Mouse (Mus musculus) splenic B cell, adult 2 months (primary cell): ENCODE data around the gene Rnf223.

Experiments
- DNase-seq: peaks from one replicate; pipeline ENCODE4 v3.0.0-alpha.2; 2011; ENCODE audit warnings: low read depth, low spot score
- H3K27me3 ChIP-seq: 2 replicates; pipeline ENCODE4 v1.6.1; 2012; ENCODE audit warnings: mild to moderate bottlenecking, low read length, moderate library complexity, mixed read lengths; ENCODE audit not compliant: control insufficient read depth, poor library complexity, insufficient read depth, severe bottlenecking
- H3K36me3 ChIP-seq: 2 replicates; pipeline ENCODE4 v1.6.1; 2012; ENCODE audit warnings: mild to moderate bottlenecking, low read length, moderate library complexity, mixed read lengths; ENCODE audit not compliant: control insufficient read depth, poor library complexity, insufficient read depth, severe bottlenecking

Gene Rnf223

DNA sequence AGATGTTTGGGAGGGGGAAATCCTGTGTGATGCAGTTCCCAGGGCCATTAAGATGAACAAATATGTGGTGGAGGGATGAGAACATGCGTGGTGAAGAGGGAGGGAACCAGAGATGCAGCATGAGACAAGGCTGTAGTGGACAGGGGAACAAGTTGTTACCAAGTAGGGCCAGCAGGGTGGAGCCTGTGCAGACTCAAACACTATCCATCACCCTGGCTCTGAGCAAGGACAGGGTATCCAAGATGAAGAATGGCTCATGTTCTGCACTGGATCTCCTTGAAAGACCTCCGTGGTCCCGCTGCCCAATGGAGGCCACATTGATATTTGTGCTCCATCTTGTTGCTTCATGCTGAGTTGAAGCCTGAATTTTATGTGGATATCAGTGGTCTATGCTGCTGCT, 24.5 kb downstream of the Rnf223 start:
- no peak for DNase-seq
- H3K27me3 ChIP-seq = no peaks in the 10 kb centered on the region
- no peaks in the 10 kb centered on the region for H3K36me3 ChIP-seq

DNA sequence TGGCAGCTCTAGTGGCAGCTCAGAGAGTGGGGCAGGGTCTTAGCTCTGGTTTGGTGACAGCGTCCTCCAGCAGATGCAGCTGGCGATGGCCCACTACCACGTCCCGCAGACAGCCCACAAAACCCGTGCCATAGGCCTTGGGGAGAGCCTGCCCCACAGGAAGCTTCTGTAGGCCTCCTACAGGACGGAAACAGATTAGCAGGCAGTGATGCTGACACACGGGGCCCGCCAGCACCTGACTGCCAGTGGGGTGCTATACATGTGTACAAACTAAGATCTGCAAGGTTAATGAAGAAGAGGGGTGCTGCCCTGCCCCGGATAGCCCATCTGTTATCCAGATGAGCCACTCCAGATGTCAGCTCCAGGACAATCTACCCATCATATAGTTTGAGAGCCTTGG, 36.2 kb downstream of the Rnf223 start:
- H3K36me3 ChIP-seq = no peaks in the 10 kb centered on the region
- H3K27me3 ChIP-seq = no peaks in the 10 kb centered on the region
- peak; percentile 29 for DNase-seq

DNA sequence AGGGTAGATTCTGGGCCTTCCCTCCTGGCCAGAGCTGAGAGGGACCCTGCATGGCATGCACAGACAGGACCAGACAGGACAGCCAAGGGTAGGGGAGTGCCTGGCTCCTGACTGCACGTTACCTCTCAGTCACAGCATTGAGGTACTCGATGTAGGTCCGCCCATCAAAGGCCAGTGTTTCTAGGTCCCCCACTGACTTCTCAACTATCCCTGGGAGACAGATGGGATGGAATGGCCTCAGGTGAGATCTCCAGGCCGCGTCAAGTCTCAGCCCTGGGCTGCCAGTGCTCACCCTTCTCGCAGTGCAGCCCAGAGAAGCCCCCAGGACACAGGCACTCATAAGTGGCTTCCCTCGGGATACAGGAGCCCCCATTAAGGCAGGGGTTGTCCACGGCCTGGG, 38.3 kb downstream of the Rnf223 start:
- Histone ChIP-seq H3K36me3 (no peaks in the 10 kb centered on the region), H3K27me3 (no peaks in the 10 kb centered on the region)
- DNase-seq = no peak

DNA sequence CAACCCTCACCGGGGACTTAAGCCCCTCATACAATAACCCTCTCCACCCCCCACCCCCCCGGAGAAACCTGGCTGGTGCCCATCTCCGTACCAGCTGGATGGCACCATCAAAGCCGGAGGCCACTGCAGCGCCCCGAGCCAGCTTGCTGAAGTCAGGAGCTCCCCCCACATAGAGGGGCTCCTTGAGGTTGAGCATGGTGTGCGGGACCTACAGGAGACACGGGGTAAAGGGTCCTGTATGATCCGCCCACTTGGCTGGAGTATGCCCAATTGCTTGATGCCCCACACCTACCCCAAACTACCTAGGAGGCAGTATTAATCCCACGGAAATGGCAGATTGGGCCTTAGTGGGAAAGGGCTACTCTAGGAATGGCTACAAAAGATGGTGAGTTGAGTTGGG, 38.8 kb downstream of the Rnf223 start:
- no peak for DNase-seq
- no peaks in the 10 kb centered on the region for H3K36me3 ChIP-seq
- H3K27me3 ChIP-seq = no peaks in the 10 kb centered on the region

DNA sequence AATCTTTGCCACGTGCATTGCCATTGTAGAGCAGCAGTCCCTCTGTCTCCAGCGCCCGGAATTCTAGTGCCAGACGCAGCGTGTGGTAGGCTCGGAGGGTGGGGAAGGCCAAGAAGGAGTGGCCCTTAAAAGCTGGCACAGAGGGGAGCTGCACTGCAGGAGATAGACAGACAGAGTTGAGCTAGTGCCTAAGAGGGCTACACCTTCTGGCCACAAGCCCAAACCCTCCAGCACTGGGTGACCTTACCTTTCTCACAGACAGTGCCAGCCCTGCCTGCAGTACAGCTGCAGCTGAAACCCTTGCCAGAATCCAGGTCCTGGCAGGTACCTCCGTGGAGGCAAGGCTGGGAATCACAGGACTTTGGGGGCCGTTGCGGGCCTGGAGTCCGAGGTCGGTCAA, 41.5 kb downstream of the Rnf223 start:
- DNase-seq = no peak
- H3K36me3 ChIP-seq = no peaks in the 10 kb centered on the region

DNA sequence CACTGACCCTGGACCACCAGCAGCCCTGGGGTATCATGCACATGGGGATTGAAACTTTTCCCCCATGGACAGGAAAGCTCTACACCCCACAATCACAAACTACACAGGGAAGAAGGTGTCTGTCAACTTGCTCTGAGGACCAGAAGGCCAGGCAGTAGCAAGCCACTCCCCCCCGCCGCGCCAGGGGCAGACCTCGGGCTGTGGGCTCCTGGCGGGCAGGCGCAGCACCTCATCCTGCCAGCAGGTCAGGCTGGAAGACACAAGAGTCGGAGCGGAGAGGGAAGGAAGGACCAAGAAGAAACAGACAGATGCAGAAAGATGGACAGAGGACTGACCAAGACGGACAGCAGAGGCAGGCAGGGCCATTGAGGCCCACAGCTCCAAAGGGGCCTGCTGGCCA, 47.3 kb downstream of the Rnf223 start:
- no peak for DNase-seq
- Histone ChIP-seq H3K27me3 (no peaks in the 10 kb centered on the region), H3K36me3 (no peaks in the 10 kb centered on the region)

More for the DNA sequence above, 41.5 kb downstream of the Rnf223 start:
- H3K27me3 ChIP-seq = no peaks in the 10 kb centered on the region
